Mouse (Mus musculus): ENCODE measurements at regions not wholly inside any gene's neighbourhood (a gene's known extent, or its start where the extent isn't known, plus 50 kb on each side); places are given as distances from the start of the nearest gene placed in this dataset.

DNA sequence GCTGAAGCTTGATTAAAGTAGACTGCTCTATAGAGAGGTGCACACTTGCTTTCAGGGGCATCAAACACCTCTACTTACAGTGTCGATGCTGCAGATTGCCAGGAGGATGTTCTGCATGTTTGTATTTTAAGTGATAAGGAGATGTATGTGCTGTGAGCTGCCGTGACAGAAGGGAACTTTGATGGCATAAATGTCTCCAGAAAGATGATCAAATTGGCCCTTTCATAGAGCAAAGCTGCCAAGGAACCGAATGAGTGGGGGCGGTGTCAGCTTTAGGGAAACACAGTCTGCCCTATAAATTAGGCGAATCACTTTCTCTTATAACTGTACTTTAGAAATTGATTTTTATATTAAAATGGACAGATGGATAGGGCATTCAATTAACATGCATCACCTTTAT is 367.3 kb upstream of the Acvr2a start:
- ChIA-PET POLR2A (no interaction called here), CTCF (interaction anchor here in 1 of 4 experiments (1.0 kb wide), 1 partner anchor 439 kb away, joined by 5 read pairs; no protein-coding TSS in a partner anchor)

DNA sequence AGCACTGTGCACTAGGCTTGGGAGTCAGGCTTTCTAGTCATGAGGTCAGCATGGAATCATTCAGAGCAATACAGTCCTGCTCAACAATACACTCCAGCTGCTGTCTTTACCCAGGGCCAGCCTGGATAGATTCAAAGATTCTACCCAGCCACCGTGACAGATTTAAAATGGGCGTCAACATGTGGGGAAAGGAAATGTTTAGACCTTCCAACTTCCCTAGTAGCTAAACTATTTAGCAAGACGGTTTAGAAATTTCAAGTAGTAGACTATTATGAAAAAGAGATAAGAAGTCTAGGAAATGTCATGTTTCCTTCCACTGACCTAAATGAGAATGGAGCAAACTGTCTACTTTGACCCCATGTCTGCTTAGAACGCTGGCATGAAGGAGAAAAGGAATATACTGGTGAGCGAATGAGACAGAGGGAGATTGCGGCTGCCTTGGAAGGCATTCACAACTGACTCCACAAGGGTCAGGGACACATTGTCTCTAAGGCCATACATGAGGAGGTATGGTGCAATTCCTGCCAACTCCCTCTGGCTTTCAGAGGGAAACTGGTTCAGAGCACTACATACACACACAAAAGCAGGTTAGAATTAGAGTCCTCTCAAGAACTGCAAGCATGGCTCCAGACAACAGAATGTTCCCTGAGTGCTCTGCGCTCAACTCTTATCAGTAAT is 364.6 kb upstream of the Acvr2a start:
- ChIA-PET CTCF (no interaction called here), POLR2A (no interaction called here)

DNA sequence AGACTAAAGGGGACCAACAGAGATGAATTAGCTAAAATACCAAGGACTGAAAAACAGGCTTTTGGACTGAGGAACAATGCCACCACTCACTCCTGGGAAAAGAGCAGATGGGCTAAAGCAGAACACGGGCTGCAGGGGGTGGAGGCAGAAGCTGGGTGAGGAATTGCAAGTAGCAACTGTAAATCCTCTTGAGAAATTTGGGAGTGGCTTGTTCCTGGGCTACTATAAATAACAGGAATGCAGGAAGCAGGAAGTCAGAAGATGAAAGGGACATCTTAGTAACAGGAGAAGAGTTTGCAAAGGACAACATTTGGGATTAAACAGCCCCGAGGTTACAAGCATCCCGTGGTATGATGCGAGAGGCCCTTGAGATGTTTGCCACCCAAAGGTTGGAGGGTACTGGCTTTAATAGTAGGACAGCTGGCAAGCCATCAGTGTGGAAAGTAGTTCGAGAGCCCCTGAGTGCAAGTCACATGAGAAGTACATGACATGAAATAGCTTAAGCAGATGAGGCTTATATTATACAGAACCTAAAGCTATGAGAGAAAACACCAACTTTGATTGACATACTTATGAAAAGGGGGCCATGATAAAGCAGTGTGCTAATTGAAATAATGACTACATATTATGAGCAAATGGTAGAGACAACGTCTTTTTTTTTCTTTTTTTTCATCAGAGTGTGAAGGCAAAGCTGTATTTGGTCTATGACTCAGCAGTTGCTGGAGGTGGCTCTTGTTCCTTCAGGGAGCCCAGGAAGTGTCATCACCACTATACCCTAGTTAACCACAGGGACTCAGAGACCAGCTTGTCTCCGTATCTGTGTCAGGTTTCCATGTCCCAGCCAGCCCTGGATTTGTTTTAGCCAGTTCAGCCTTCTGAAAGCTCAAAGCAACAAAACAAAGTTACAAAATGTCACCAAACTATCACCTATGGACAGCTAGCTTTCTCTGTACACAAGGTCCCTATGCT is 357.6 kb upstream of the Acvr2a start:
- CTCF ChIA-PET, result interaction anchor here in 3 of 4 experiments (0.6 to 1.1 kb wide), 3 partner anchors 10 to 430 kb away, joined by 4 to 12 read pairs (median 6); no protein-coding TSS in a partner anchor
- POLR2A ChIA-PET, result interaction anchor here in 3 of 4 experiments (0.5 to 1.2 kb wide), 5 partner anchors 9 to 646 kb away, joined by 3 to 5 read pairs (median 3); no protein-coding TSS in a partner anchor

DNA sequence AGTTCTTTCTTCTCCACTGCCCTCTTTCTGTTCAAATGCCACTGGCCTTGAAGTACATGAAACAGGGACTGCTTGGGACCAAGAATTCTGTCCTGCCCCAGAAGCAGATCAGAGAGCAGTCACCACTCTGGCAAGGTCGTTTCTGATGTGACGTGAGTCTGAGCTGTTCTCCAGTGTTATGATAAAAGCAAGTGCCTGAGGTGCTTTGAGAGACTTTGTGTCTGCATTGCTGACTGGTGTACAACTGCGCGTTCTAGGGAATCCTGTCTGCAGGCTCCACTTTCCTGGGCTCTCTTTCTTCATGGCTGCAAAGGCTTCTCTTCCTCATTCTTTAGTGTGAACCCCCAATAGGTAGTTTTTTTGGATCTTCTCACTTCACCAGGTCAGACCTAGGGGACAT is 356.8 kb upstream of the Acvr2a start:
- CTCF ChIA-PET, result interaction anchor here in 1 of 4 experiments (0.6 kb wide), 1 partner anchor 11 kb away, joined by 12 read pairs; no protein-coding TSS in a partner anchor

DNA sequence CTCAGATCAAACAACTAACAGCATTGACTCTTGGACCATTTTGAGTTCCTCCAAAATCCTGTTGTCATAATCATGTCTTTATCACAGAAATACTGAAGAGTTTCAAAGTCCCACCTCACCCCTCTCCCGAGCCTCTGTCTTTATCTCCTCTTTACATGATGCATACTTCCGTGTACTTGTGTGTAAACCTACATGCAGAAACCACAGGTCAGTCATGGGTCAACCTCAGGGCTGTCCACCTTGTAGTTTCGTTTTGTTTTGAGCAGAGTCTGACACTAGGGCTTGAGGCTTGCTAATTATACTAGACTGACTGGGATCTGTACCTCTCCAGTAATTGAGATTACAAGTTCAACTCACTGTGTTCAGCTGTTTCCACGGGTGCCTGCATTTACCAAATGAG is 348.4 kb upstream of the Acvr2a start:
- ChIA-PET CTCF (interaction anchor here in 2 of 4 experiments (0.5 to 0.6 kb wide), 2 partner anchors 29 to 408 kb away, joined by 3 to 4 read pairs; no protein-coding TSS in a partner anchor), POLR2A (interaction anchor here in 1 of 4 experiments (0.6 kb wide), 1 partner anchor 987 kb away, joined by 4 read pairs; no protein-coding TSS in a partner anchor)

More for the DNA sequence above, 356.8 kb upstream of the Acvr2a start:
- POLR2A ChIA-PET, result no interaction called here

DNA sequence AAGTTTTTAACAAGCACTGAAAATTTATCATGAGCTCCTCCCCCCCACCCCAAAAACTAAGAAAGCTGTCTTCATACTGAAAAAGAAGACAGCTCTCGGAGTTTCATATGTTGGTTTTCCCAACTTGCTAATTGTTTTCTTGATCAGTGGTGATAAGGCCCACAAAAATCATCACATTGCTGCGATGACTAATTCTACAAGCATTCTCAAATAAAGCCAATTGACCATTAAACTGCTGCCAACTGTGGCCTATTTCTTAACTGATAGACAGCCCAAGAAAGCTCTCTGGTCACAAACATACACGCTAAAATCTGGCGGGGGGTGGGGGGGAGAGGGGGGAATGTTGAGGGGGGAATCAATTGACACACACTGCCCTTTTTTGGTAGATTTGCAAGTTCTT is 345.0 kb upstream of the Acvr2a start:
- ChIA-PET POLR2A (no interaction called here), CTCF (interaction anchor here in 1 of 4 experiments (0.6 kb wide), 1 partner anchor 177 kb away, joined by 8 read pairs; no protein-coding TSS in a partner anchor)

DNA sequence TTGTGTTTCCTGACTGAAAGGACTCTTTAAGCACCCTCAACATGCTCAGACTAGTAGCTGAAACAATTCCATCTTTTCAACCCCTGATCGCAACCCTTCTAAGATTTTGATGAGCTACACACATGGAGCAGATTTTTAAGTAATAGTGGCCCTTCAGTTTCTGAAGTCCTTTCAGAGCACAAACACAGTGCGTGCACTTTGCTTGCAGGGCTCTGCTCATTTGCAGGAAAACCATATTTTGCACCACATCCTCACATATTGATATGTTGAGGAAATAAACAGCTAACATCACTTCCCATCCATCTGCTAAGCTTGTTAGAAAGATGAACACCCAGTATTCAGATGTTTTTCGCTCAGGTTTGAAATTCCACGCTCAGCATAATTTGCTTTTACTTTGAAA is 344.6 kb upstream of the Acvr2a start:
- ChIA-PET CTCF (interaction anchor here in 1 of 4 experiments (0.6 kb wide), 1 partner anchor 177 kb away, joined by 8 read pairs; no protein-coding TSS in a partner anchor), POLR2A (no interaction called here)

DNA sequence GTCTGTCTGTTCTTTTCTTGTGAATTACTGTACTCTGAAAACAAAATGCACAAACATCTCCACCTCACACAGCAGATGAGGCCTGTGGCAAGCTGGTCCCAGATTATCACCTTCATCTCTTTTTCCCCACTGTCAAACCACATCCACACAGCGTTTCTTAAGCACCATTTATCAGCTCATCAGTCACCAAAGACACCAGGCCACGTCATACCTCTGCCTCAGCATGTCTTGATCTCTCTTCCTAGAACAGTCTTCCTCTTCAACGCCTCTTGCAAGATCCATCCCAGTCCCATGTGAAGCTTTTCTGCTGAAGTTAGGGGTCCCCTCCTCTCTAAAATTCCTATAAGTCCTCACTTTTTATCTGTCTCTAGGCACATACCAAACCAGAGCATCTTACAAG is 340.8 kb upstream of the Acvr2a start:
- ChIA-PET CTCF (no interaction called here), POLR2A (interaction anchor here in 2 of 4 experiments (0.6 to 1.0 kb wide), 2 partner anchors 17 to 31 kb away, joined by 3 to 6 read pairs; no protein-coding TSS in a partner anchor)

DNA sequence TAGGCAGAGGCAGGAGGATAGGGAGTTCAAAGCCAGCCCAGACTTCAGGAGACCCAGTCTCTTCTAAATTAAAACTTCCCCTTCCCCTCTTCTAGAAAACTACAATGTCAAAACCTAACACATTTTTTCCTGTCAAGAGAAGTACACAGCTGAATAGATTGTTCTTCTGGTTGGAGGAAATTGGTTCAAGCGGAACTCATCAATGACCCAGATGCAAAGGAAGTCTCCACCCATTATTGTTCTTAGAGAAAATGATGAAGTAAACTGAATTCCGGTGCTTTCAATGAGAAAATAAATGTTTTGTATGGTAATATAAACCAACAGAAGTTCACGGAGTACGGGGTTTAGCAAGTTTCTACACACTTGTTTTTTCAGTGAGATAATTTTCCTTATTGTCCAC is 339.3 kb upstream of the Acvr2a start:
- ChIA-PET POLR2A (no interaction called here), CTCF (no interaction called here)

DNA sequence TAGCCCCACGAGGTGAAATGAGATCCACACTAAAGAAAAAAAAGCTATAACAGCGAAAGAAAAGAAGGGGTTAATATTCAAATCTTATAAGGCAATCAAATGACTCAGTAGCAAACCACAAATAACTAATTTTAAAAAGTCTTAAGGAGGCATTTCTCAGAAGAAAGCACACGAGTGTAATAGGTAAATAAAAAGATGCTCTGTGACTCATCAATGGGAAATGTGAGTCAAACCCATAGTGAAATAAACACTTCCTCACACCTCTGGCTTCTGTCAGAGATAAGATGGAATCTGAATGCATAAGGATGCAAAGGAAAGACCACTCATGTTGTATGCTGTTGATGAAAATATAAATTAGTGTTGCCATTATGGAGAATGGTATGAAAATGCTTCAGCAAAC is 337.1 kb upstream of the Acvr2a start:
- CTCF ChIA-PET, result no interaction called here
- POLR2A ChIA-PET, result no interaction called here

DNA sequence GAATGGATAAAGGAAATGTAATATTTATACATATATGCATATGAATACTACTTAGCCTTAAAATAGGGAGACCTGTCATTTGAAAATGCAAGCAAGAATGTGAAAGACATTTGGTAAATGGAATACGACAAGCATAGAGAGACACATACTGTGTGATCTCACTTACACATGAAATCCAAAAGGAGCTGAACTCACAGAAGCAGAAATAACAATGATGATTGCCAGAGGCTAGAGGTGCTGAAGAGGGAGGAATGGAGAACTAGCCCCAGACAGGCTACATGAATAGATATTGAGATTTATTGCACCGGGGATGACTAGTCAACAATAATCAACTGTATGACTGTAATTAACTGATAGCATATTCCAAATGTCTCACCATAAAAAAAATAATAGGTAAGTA is 336.6 kb upstream of the Acvr2a start:
- ChIA-PET POLR2A (no interaction called here), CTCF (no interaction called here)

DNA sequence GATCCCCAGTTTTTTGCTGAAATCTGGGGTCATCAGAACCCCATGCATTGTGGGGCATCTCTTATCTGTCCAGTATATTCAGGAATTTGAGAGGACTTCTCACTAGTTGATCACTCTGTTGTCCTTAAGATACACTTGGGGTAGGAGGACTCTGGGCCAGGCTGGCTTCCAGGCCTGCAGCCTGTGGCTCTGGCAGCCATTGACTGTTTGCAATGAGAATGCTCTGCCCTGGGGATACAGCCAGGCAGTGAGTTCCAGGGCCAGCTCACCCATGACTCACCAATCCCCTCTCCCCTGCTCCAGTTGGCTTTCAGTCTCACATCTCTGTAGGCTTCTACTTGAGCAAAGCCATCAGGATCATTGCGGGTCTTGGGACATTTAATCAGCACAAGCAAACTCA is 334.3 kb upstream of the Acvr2a start:
- CTCF ChIA-PET, result no interaction called here
- POLR2A ChIA-PET, result no interaction called here

DNA sequence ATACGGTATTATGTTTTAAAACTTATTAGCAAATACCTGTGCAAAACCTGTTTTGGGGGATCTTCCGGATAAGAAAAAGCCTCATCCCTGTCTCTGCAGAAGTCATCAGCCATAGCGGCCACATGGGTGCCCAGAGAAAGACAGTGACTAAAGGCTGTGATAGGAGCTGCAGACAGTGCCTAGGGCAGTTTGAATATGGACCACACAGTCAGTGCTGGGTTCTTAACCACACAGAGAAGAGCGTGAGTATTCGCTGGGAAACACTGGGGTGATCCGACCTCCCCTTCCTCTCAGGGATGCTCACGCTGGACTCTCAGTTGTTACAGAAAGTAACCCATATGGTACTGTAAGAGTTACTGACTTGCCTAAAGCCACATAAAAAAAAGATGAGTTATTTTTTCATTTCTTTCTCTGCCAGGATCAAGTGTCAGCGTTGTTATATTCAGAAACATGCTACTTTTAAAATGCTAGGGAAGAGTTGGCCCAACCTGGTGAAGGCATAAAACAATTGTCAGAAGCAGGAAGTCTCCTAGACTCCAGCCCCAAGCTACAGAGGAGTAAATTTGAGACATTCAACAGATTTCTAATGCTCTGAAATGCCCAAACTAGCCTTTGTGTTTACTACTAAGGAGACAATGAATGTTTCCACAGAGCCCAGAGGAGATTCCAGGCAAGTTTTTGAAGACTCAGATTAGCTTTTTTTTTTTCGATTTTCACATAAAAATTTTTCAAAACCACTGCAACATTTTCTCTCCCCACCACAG is 333.3 kb upstream of the Acvr2a start:
- ChIA-PET CTCF (no interaction called here), POLR2A (interaction anchor here in 2 of 4 experiments (0.6 to 0.7 kb wide), 2 partner anchors 59 to 179 kb away, joined by 3 to 4 read pairs; no protein-coding TSS in a partner anchor)

DNA sequence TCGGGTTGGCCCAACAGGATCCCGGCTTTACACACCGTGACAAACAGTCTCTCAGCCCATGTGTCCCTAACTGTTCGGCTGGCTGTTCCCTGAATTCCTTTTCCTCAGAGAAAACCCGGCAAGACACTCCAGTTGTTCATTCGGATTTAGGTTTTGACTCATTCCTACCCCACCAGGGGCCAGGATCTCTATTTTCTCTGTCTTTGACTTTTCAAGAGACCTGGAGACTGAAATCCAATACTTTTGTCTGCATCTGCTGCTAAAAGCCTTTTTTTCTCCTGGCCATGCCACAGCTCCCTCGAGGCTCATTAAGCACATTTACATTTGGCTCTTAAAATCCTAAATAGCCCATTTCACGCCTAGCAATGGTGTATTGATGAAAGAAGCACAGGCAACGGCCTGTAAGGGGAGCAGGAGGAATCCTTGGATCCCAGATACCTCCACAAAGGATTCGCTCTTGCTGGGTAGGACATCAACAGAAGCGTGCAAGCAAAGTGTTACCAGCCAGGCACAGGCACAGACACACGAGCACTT is 332.6 kb upstream of the Acvr2a start:
- ChIA-PET POLR2A (interaction anchor here in 2 of 4 experiments (0.6 to 0.7 kb wide), 2 partner anchors 58 to 178 kb away, joined by 3 to 4 read pairs; no protein-coding TSS in a partner anchor), CTCF (no interaction called here)

DNA sequence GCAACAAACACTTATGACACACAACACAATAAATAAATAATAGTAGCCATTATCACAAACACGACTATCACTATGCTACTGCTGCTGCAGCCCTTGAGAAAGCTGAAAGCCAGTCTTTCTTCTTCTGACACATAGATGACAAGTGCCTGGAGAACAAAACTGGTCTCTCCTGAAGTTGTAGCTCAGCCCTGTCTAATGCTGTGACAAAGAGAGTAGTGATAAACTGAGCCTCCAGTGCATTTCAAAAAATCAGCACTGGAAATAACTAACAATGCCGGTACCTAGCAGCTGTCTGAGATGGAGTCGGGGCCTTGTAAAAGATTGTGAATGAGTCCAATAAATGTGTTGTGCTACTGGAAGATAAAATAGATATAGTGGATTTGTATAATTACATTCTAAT is 320.3 kb upstream of the Acvr2a start:
- ChIA-PET POLR2A (no interaction called here), CTCF (no interaction called here)

DNA sequence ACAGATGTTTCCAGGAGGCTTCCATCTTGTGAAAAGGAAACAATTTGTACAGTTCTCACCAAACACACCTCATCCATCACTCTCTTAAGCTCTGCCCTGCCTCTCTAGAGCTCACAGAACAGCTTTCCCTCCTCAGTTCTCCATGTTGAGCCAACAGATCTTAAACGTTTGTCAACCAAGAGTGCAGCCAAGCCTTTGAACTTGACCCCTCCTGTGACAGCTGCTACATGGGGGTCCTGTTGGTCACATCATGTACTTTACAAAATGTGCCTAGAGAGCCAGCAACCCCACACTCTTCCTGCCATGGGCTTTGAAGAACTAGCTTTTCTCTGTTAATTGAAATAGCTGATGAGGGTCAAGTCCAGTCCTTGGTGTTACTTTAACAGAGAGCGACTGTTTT is 319.8 kb upstream of the Acvr2a start:
- ChIA-PET CTCF (no interaction called here), POLR2A (no interaction called here)

DNA sequence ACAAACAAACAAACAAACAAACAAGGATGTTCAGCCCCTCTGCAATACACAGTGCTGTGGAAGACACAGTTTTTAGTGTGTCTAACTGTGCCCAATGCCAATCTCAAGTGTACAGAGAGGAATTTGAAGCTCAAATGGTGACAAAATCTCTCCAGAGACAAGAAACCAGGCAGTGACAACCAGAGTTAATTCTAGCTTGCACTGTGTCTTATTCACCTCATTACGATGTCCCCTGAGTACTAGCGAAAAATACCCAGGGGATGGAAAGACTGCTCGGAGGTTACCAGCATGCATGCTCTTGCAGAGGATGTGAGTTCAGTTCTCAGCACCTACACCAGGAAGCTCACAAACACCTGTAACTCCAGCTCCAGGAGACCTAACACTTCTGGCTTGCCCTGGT is 319.3 kb upstream of the Acvr2a start:
- POLR2A ChIA-PET, result interaction anchor here in 1 of 4 experiments (0.6 kb wide), 1 partner anchor 303 kb away, joined by 3 read pairs; no protein-coding TSS in a partner anchor

DNA sequence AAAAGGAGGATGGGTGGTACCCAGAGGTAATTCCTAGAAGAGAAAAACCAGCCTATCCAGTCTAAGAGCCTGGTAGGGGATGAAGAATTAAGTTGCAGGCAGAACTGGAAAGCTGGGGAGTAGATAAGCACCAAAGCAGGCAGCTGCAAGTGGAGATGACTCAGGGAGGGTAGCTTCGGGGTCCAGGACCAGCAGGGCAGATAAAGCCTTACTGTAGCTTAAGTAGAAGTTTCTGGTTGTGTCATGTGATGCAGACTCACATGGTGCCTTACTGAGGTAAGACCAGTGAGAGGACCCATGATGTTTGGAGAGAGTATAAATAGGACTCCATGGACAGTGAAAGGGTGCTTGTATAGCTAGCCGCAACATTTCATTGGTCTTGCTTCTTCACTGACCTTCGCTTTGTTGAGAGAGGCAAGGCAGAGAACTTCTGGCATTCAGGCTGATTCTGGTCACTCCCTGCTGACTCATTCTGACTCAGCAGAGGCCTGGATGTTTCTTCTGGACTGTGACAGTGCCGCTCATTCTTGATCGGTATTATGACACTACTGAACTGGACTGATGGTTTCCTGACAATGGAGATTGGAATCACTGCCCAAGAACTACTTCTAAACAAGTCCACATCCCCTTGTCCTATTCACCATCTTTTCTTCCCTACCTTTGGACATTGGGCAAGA is 315.7 kb upstream of the Acvr2a start:
- ChIA-PET POLR2A (no interaction called here), CTCF (no interaction called here)

More for the DNA sequence above, 319.3 kb upstream of the Acvr2a start:
- CTCF ChIA-PET, result interaction anchor here in 1 of 4 experiments (0.5 to 0.8 kb wide), 2 partner anchors 29 to 139 kb away, joined by 4 to 8 read pairs; no protein-coding TSS in a partner anchor

Data from embryonic stem cell, embryonic (primary cell).